Mouse (Mus musculus): Measurements from ENCODE around the gene Lrrc3c. TPM values are rescaled to one million over a fixed set of nuclear protein-coding genes. Genes with fewer than 3 reads are reported as not detected.

Lrrc3c gene
- polyA plus RNA-seq (2021): not detected

GRCm38 (mm10) chr11:98597991-98598390, at the start of gene Lrrc3c:
Gene Lrrc3c (plus strand): TSS chr11:98598291.
- in situ Hi-C loops (cut with MboI; ENCODE audit: low pct_unique_long_range_greater_than_20kb): no loop called here
- H3K27me3 ChIP-seq: peaks cover 30% of the 10 kb centered on the region
- no peak for TF ChIP-seq CTCF (IDR thresholded peaks at IDR 0.05)
- ChIA-PET POLR2A (no interaction called here), CTCF (interaction anchor here (1.3 to 2.0 kb wide), 3 partner anchors 8 to 43 kb away, joined by 3 to 10 read pairs (median 6); no protein-coding TSS in a partner anchor)
- ATAC-seq: no peak
- no peak for DNase-seq (ENCODE audit: low read depth, low spot score)

DNA sequence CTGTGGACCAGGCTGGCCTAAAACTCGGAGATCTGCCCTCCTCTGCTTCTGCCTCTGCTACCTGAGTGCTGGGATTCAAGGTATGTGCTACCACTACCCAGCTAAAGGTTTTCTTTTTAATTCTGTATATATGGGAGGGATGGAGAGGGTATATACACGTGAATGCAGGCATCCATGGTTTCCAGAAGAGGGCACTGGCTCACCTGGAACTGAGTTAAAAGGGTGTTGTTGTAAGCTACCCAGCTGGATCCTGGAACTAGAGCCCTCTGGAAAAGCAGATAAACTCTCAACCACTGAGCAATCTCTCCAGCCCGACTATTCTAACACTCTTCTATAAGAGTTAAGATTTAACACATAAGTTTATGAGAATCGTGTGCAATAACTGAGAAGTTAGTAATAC, 48.7 kb upstream of the Lrrc3c start:
- ChIA-PET CTCF (interaction anchor here (1.2 kb wide), 1 partner anchor 57 kb away, joined by 4 read pairs; no protein-coding TSS in a partner anchor), POLR2A (interaction anchor here (0.6 to 0.7 kb wide), 2 partner anchors 37 to 257 kb away, joined by 3 to 4 read pairs; no protein-coding TSS in a partner anchor)
- in situ Hi-C loops (cut with MboI; ENCODE audit: low pct_unique_long_range_greater_than_20kb): no loop called here
- H3K27me3 ChIP-seq: peaks cover 44% of the 10 kb centered on the region
- peak; percentile 43 for TF ChIP-seq CTCF (IDR thresholded peaks at IDR 0.05)
- ATAC-seq: no peak
- no peak for DNase-seq (ENCODE audit: low read depth, low spot score)

GRCm38 (mm10) chr11:98550311-98550974, 47.6 kb upstream of the Lrrc3c start:
- in situ Hi-C loops (cut with MboI; ENCODE audit: low pct_unique_long_range_greater_than_20kb): loop anchor here (5.0 kb wide), 1 partner anchor 37 kb away; the partner anchor contains the start of gene Ormdl3
- no peak for ATAC-seq

GRCm38 (mm10) chr11:98550975-98551828, 46.9 kb upstream of the Lrrc3c start, which contains the start of gene Zpbp2:
Gene Zpbp2 (plus strand): TSS chr11:98551097.
- in situ Hi-C loops (cut with MboI; ENCODE audit: low pct_unique_long_range_greater_than_20kb): loop anchor here (5.0 kb wide), 1 partner anchor 36 kb away; the partner anchor contains the start of gene Ormdl3
- ATAC-seq (peak; percentile 85), DNase-seq (ENCODE audit: low read depth, low spot score) (peak; percentile 49)
- peaks cover 42% of the 10 kb centered on the region for H3K27me3 ChIP-seq
- ChIA-PET CTCF (interaction anchor here (1.0 to 2.5 kb wide), 4 partner anchors 14 to 48 kb away, joined by 3 to 11 read pairs (median 4); partner anchors contain the start of gene Ormdl3), POLR2A (interaction anchor here (1.1 kb wide), 1 partner anchor 36 kb away, joined by 3 read pairs; the partner anchor contains the start of gene Ormdl3)
- no peak for TF ChIP-seq CTCF (IDR thresholded peaks at IDR 0.05)

More at GRCm38 (mm10) chr11:98550311-98550974, 47.6 kb upstream of the Lrrc3c start:
- CTCF ChIA-PET: interaction anchor here (2.5 kb wide), 1 partner anchor 37 kb away, joined by 11 read pairs; the partner anchor contains the start of gene Ormdl3
- no peak for TF ChIP-seq CTCF (IDR thresholded peaks at IDR 0.05)
- H3K27me3 ChIP-seq: peaks cover 41% of the 10 kb centered on the region
- DNase-seq (ENCODE audit: low read depth, low spot score): no peak
- POLR2A ChIA-PET: no interaction called here

GRCm38 (mm10) chr11:98553966-98554365, 44.1 kb upstream of the Lrrc3c start:
- in situ Hi-C loops (cut with MboI; ENCODE audit: low pct_unique_long_range_greater_than_20kb): loop anchor here (5.0 kb wide), 1 partner anchor 33 kb away; the partner anchor contains the start of gene Ormdl3
- ChIA-PET POLR2A (no interaction called here), CTCF (interaction anchor here (1.0 to 2.5 kb wide), 2 partner anchors 43 to 46 kb away, joined by 3 to 10 read pairs; partner anchors contain the start of gene Lrrc3c)
- TF ChIP-seq CTCF (IDR thresholded peaks at IDR 0.05): peak; percentile 14
- DNase-seq (ENCODE audit: low read depth, low spot score) (no peak), ATAC-seq (no peak)
- H3K27me3 ChIP-seq: peaks cover 38% of the 10 kb centered on the region

DNA sequence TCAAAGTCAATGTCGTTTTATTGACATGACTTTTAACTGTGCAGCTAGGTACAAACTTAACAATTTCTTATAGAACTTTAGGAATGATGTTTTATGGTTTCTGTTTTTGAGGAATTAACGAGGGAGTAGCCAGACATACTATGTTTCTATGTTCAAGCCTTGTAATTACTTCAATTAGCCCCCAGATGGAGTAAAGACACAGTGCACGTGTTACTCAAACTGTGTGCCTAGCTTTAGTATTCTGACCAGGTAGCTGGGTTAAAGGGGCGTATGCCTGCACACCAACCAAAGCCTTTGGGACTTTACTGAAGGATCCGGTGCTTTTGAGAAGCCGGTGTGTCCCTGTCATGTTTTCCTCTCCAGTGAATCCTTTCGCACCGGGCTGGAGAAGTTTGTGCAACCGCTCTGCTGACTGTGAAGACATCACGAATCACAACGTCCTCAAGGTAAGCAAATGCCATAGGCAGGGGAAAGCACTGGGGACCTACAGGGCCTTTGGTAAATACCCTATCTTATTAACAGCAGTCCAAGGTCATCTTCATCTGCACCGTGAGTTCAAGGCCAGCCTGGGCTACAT, 42.9 kb upstream of the Lrrc3c start:
- in situ Hi-C loops (cut with MboI; ENCODE audit: low pct_unique_long_range_greater_than_20kb): no loop called here
- CTCF ChIA-PET: interaction anchor here (2.5 kb wide), 1 partner anchor 42 kb away, joined by 10 read pairs; the partner anchor contains the start of gene Lrrc3c
- ATAC-seq: no peak

GRCm38 (mm10) chr11:98560942-98561341, 37.1 kb upstream of the Lrrc3c start:
- in situ Hi-C loops (cut with MboI; ENCODE audit: low pct_unique_long_range_greater_than_20kb): no loop called here
- DNase-seq (ENCODE audit: low read depth, low spot score): no peak

More for the DNA sequence above, 42.9 kb upstream of the Lrrc3c start:
- peaks cover 42% of the 10 kb centered on the region for H3K27me3 ChIP-seq
- peak; percentile 57 for TF ChIP-seq CTCF (IDR thresholded peaks at IDR 0.05)
- no peak for DNase-seq (ENCODE audit: low read depth, low spot score)
- POLR2A ChIA-PET: no interaction called here

GRCm38 (mm10) chr11:98563025-98563424, 35.1 kb upstream of the Lrrc3c start:
- DNase-seq (ENCODE audit: low read depth, low spot score) (no peak), ATAC-seq (no peak)
- POLR2A ChIA-PET: no interaction called here
- in situ Hi-C loops (cut with MboI; ENCODE audit: low pct_unique_long_range_greater_than_20kb): no loop called here
- H3K27me3 ChIP-seq: peaks cover 41% of the 10 kb centered on the region
- TF ChIP-seq CTCF (IDR thresholded peaks at IDR 0.05): no peak
- CTCF ChIA-PET: no interaction called here

More at GRCm38 (mm10) chr11:98560942-98561341, 37.1 kb upstream of the Lrrc3c start:
- ATAC-seq: no peak
- H3K27me3 ChIP-seq: peaks cover 52% of the 10 kb centered on the region
- CTCF ChIA-PET: no interaction called here
- no peak for TF ChIP-seq CTCF (IDR thresholded peaks at IDR 0.05)
- POLR2A ChIA-PET: interaction anchor here (0.6 kb wide), 1 partner anchor 28 kb away, joined by 3 read pairs; no protein-coding TSS in a partner anchor

DNA sequence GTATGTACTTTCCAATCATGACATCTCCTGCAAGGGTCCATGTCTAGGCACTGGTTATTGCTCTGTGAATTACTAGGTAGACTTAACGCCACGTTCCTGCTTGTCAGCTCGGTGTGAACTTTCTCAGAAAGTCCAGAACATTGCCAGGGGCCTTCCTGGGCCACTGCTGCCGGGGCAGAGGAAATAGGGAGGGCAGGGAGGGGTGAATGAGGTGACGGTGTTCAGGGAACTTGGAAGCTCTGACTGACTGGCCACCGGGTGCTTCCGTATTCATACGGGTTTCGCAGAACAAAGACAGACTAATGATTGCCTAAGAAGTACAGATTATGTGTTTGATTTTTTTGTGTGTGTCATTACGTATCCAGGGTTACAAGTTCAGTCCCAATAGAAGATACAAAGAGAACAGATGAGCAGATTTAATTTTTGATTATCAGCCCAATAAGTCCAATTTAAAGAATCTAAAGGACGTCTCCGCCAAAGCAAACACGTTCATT, 34.1 kb upstream of the Lrrc3c start:
- POLR2A ChIA-PET: no interaction called here
- CTCF ChIA-PET: no interaction called here
- DNase-seq (ENCODE audit: low read depth, low spot score) (no peak), ATAC-seq (no peak)
- TF ChIP-seq CTCF (IDR thresholded peaks at IDR 0.05): no peak
- in situ Hi-C loops (cut with MboI; ENCODE audit: low pct_unique_long_range_greater_than_20kb): no loop called here
- peaks cover 36% of the 10 kb centered on the region for H3K27me3 ChIP-seq
